Comparison of ENCODE assay signal across 18 mouse cellular contexts in the genomic region with DNA sequence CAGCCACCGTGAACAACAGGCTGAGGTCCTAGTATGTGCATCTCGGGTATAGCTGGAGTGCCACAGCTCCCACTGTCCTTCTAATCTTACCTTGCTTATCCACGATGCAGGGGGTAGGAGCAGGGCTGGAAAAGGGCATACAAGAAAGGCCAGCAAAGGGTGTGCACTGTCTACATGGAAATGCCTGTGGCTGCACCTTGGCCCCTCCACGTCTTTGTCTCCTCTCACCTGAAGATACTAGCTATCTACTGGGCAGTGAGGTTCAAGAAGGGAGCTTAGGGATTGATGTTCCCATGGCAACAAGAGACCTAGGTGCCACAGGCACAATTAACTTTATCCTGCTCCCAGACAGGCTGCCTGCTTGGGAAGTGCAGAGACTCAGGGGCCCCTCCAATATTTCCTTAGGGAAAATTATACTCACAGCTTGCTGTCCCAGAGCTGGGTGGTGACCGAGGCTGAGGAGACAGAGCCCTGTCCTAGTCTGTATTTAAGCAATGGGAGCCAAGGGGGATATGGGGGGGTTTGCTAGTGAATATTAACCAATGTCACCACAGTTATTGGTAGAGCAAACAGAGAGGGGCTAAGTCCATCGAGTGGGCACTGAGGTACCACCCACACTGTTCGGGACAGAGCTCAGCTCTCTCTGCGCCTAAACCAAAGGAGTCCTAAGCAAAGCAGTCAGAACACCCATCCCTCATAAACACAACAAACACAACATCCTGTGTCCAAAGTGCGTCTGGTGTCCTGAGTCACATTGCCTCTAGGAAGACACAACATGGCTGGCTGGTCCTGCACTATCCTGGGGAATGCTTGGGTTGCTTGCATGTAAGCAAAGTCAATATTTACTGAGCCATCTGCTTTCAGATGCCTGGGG. TPM values are rescaled to one million over a fixed set of nuclear protein-coding genes. Genes with fewer than 3 reads are reported as not detected.
A peak's percentile ranks its signal among the peaks of the same experiment; 100 is the strongest.
DNase-seq lines count a peak whose midpoint lies in the region; ATAC-seq lines count a peak whose summit lies in the region.
"Not testable (repeated sequence)": the region's sequence is repeated elsewhere in the genome, so short reads cannot be mapped to it uniquely, and the experiment has no call there.
"Had no signal": no experiment of that assay in that cellular context is flagged by ENCODE, and none has a peak within 500 bp of the region (broad histone marks: within the 10 kb centered on the region; RNA-seq: fewer than 3 reads in every experiment).

A gene (minus strand): TSS at position 462 of the 874 bp plus-strand sequence.

- WGBS in intestine, embryonic 16.5 days, result 61% methylated on average over 9 of the region's 9 CpGs
- 81% methylated on average over 9 of the region's 9 CpGs for WGBS in kidney, embryonic 15.5 days
- 72% methylated on average over 9 of the region's 9 CpGs for WGBS in liver, embryonic 11.5 days
- WGBS in liver, embryonic 15.5 days (ENCODE audit: insufficient replicate concordance), result 46% methylated on average over 9 of the region's 9 CpGs
- WGBS in stomach, embryonic 16.5 days, result 66% methylated on average over 9 of the region's 9 CpGs

- H3K27ac ChIP-seq in intestine, embryonic 16.5 days (ENCODE audit: low read length); kidney, embryonic 15.5 days; liver, embryonic 11.5 days (ENCODE audit: low read depth, low read length); stomach, embryonic 16.5 days (ENCODE audit: low read length): not testable (repeated sequence)
- H3K27ac ChIP-seq in liver, embryonic 15.5 days (replicated peaks), result peak within 1 kb of the TSS; percentile 41; the same call in 1 of the 2 replicates

- not testable (repeated sequence) for H3K4me2 ChIP-seq in intestine, embryonic 16.5 days (ENCODE audit: low read depth, low read length); kidney, embryonic 15.5 days; stomach, embryonic 16.5 days (ENCODE audit: low read depth, low read length)
- peak within 1 kb of the TSS; percentile 41; the same call in 1 of the 2 replicates for H3K4me2 ChIP-seq in liver, embryonic 11.5 days
- peak within 1 kb of the TSS; percentile 37; the same call in 1 of the 2 replicates for H3K4me2 ChIP-seq in liver, embryonic 15.5 days

- DNase-seq in adrenal gland, postnatal 10 days; gonadal fat pad, adult 2 months (ENCODE audit: low read depth); liver, embryonic 11.5 days (ENCODE audit: low spot score): not testable (repeated sequence)

- H3K4me1 ChIP-seq in intestine, embryonic 16.5 days (ENCODE audit: control insufficient read depth, insufficient read depth, low read length); kidney, embryonic 15.5 days; liver, embryonic 11.5 days (replicated peaks; ENCODE audit: control insufficient read depth, insufficient read depth, low read length); liver, embryonic 15.5 days (replicated peaks); stomach, embryonic 16.5 days (ENCODE audit: control insufficient read depth, insufficient read depth, low read length): not testable (repeated sequence)

- H3K9ac ChIP-seq in intestine, embryonic 16.5 days (ENCODE audit: low read depth, low read length); kidney, embryonic 15.5 days; liver, embryonic 11.5 days (ENCODE audit: low read depth, low read length); liver, embryonic 15.5 days; stomach, embryonic 16.5 days (ENCODE audit: low read length): not testable (repeated sequence)

- peak; percentile 90 for ATAC-seq in intestine, embryonic 16.5 days
- ATAC-seq in kidney, embryonic 15.5 days (replicated peaks; ENCODE audit: low FRiP score); liver, embryonic 11.5 days (replicated peaks; ENCODE audit: low FRiP score); stomach, embryonic 16.5 days (ENCODE audit: insufficient read depth, low FRiP score): not testable (repeated sequence)
- ATAC-seq in liver, embryonic 15.5 days (ENCODE audit: insufficient read depth), result peak; percentile 58

- not testable (repeated sequence) for H3K36me3 ChIP-seq in intestine, embryonic 16.5 days (ENCODE audit: control insufficient read depth, insufficient read depth, low read length); kidney, embryonic 15.5 days; liver, embryonic 11.5 days (ENCODE audit: control insufficient read depth, insufficient read depth, low read length); liver, embryonic 15.5 days (replicated peaks); stomach, embryonic 16.5 days (ENCODE audit: control insufficient read depth, insufficient read depth, low read length)

- not testable (repeated sequence) for H3K27me3 ChIP-seq in intestine, embryonic 16.5 days (replicated peaks; ENCODE audit: control insufficient read depth, insufficient read depth, low read length); kidney, embryonic 15.5 days; liver, embryonic 11.5 days (replicated peaks; ENCODE audit: control insufficient read depth, insufficient read depth, low read length); liver, embryonic 15.5 days; stomach, embryonic 16.5 days (ENCODE audit: control insufficient read depth, insufficient read depth, low read length)

- H3K4me3 ChIP-seq in intestine, embryonic 16.5 days (ENCODE audit: low read length); kidney, embryonic 15.5 days (replicated peaks); stomach, embryonic 16.5 days (replicated peaks; ENCODE audit: low read length): not testable (repeated sequence)
- peak within 1 kb of the TSS; percentile 23; the same call in 1 of the 2 replicates for H3K4me3 ChIP-seq in liver, embryonic 11.5 days (ENCODE audit: low read depth, low read length)
- H3K4me3 ChIP-seq in liver, embryonic 15.5 days (replicated peaks), result peak within 1 kb of the TSS; percentile 37

- H3K9me3 ChIP-seq in intestine, embryonic 16.5 days (ENCODE audit: control insufficient read depth, low read length); kidney, embryonic 15.5 days (replicated peaks); liver, embryonic 11.5 days (ENCODE audit: control insufficient read depth, low read length); liver, embryonic 15.5 days (replicated peaks); stomach, embryonic 16.5 days (replicated peaks; ENCODE audit: control insufficient read depth, low read length): not testable (repeated sequence)

RNA-seq across cellular contexts. Expression of the gene that starts here (rescaled TPM):
- 100 to 1,000 TPM; 292 to 744 TPM for total RNA-seq in adrenal gland, postnatal 10 days (2021)
- polyA plus RNA-seq in gonadal fat pad, adult 2 months (2012; rRNA removed), result 4.8 and 41.4 TPM in 2 replicates
- 35.7 and 38.3 TPM in 2 replicates for polyA plus RNA-seq in intestine, embryonic 16.5 days (2015; fragmentation: Nextera tagmentation; extraction: Ambion mirVana)
- polyA plus RNA-seq in kidney, embryonic 15.5 days (2015; fragmentation: Nextera tagmentation; extraction: Ambion mirVana), result 13.3 and 18.7 TPM in 2 replicates
- polyA plus RNA-seq in liver, embryonic 11.5 days (2014; fragmentation: Nextera tagmentation; extraction: Ambion mirVana), result 211 and 218 TPM in 2 replicates
- 688 and 858 TPM in 2 replicates for polyA plus RNA-seq in liver, embryonic 15.5 days (2015; fragmentation: Nextera tagmentation; extraction: Ambion mirVana)
- 29.1 and 33.5 TPM in 2 replicates for polyA plus RNA-seq in stomach, embryonic 16.5 days (2015; fragmentation: Nextera tagmentation; extraction: Ambion mirVana)
- total RNA-seq: forebrain, postnatal 0 days; gastrocnemius, postnatal 14 days; granulocyte monocyte progenitor cell, adult 5-6 weeks; heart, postnatal 36 days had no signal
- polyA plus RNA-seq: CD4-positive, CD25-positive, alpha-beta regulatory T cell, adult 4 months; cerebellum, adult 2 months; embryonic facial prominence, embryonic 10.5 days; embryonic facial prominence, embryonic 14.5 days; forebrain, embryonic 13.5 days; forebrain, postnatal 0 days; G1E; hindbrain, embryonic 11.5 days had no signal
